Mouse (Mus musculus): ENCODE data around the gene Nkx2-5. TPM values are rescaled to one million over a fixed set of nuclear protein-coding genes. Genes with fewer than 3 reads are reported as not detected.

Nkx2-5 gene
- not detected for total RNA-seq (2021)

GRCm38 (mm10) chr17:26844909-26845148 lies at the start of gene Nkx2-5:
Nkx2-5 (minus strand) TSS chr17:26845009.
- intact Hi-C loops (cut with DNase I): no loop called here
- DNase-seq (ENCODE audit: extremely low spot score in 1 of 2, low spot score in 2 of 2): no peak

- intact Hi-C loops (cut with DNase I): no loop called here
- DNase-seq (ENCODE audit: extremely low spot score in 1 of 2, low spot score in 2 of 2): peak in 1 of 2 experiments; percentile 53
These were observed 49.5 kb upstream of the Nkx2-5 start for GRCm38 (mm10) chr17:26894342-26894741.

GRCm38 (mm10) chr17:26893492-26893891 lies 48.7 kb upstream of the Nkx2-5 start:
- DNase-seq (ENCODE audit: extremely low spot score in 1 of 2, low spot score in 2 of 2): no peak
- intact Hi-C loops (cut with DNase I): no loop called here

GRCm38 (mm10) chr17:26892635-26893375 lies 48.0 kb upstream of the Nkx2-5 start:
- DNase-seq (ENCODE audit: extremely low spot score in 1 of 2, low spot score in 2 of 2): no peak
- intact Hi-C loops (cut with DNase I): no loop called here

GRCm38 (mm10) chr17:26887926-26888325 lies 43.1 kb upstream of the Nkx2-5 start:
- intact Hi-C loops (cut with DNase I): loop anchor here (2.0 to 5.0 kb wide), 3 partner anchors 93 to 426 kb away; partner anchors contain the start of gene Atp6v0e
- no peak for DNase-seq (ENCODE audit: extremely low spot score in 1 of 2, low spot score in 2 of 2)

- peak; percentile 86 to 88 for DNase-seq (ENCODE audit: extremely low spot score in 1 of 2, low spot score in 2 of 2)
- intact Hi-C loops (cut with DNase I): loop anchor here (2.0 to 5.0 kb wide), 3 partner anchors 91 to 424 kb away; partner anchors contain the start of gene Atp6v0e
These were observed 41.4 kb upstream of the Nkx2-5 start for GRCm38 (mm10) chr17:26886047-26886749.

- DNase-seq (ENCODE audit: extremely low spot score in 1 of 2, low spot score in 2 of 2): peak in 1 of 2 experiments; percentile 90
- intact Hi-C loops (cut with DNase I): loop anchor here (5.0 kb wide), 2 partner anchors 223 to 423 kb away; partner anchors contain the start of gene Atp6v0e
These were observed 40.5 kb upstream of the Nkx2-5 start for GRCm38 (mm10) chr17:26884995-26885926.

- no peak for DNase-seq (ENCODE audit: extremely low spot score in 1 of 2, low spot score in 2 of 2)
- intact Hi-C loops (cut with DNase I): no loop called here
These were observed 38.8 kb upstream of the Nkx2-5 start for GRCm38 (mm10) chr17:26883585-26883984.

- no peak for DNase-seq (ENCODE audit: extremely low spot score in 1 of 2, low spot score in 2 of 2)
- intact Hi-C loops (cut with DNase I): no loop called here
These were observed 37.9 kb upstream of the Nkx2-5 start for GRCm38 (mm10) chr17:26882706-26883105.

GRCm38 (mm10) chr17:26879235-26879634 lies 34.4 kb upstream of the Nkx2-5 start:
- intact Hi-C loops (cut with DNase I): no loop called here
- DNase-seq (ENCODE audit: extremely low spot score in 1 of 2, low spot score in 2 of 2): no peak

GRCm38 (mm10) chr17:26877927-26878326 lies 33.1 kb upstream of the Nkx2-5 start:
- intact Hi-C loops (cut with DNase I): no loop called here
- DNase-seq (ENCODE audit: extremely low spot score in 1 of 2, low spot score in 2 of 2): no peak

GRCm38 (mm10) chr17:26874542-26874941 lies 29.7 kb upstream of the Nkx2-5 start:
- intact Hi-C loops (cut with DNase I): no loop called here
- no peak for DNase-seq (ENCODE audit: extremely low spot score in 1 of 2, low spot score in 2 of 2)

GRCm38 (mm10) chr17:26873502-26873901 lies 28.7 kb upstream of the Nkx2-5 start:
- no peak for DNase-seq (ENCODE audit: extremely low spot score in 1 of 2, low spot score in 2 of 2)
- intact Hi-C loops (cut with DNase I): no loop called here

- DNase-seq (ENCODE audit: extremely low spot score in 1 of 2, low spot score in 2 of 2): no peak
- intact Hi-C loops (cut with DNase I): no loop called here
These were observed 28.1 kb upstream of the Nkx2-5 start for GRCm38 (mm10) chr17:26872870-26873269.

GRCm38 (mm10) chr17:26868756-26869155 lies 23.9 kb upstream of the Nkx2-5 start:
- intact Hi-C loops (cut with DNase I): no loop called here

GRCm38 (mm10) chr17:26865156-26865555 lies 20.3 kb upstream of the Nkx2-5 start:
- intact Hi-C loops (cut with DNase I): no loop called here
- DNase-seq (ENCODE audit: extremely low spot score in 1 of 2, low spot score in 2 of 2): no peak

More at GRCm38 (mm10) chr17:26868756-26869155, 23.9 kb upstream of the Nkx2-5 start:
- no peak for DNase-seq (ENCODE audit: extremely low spot score in 1 of 2, low spot score in 2 of 2)

GRCm38 (mm10) chr17:26864343-26864742 lies 19.5 kb upstream of the Nkx2-5 start:
- intact Hi-C loops (cut with DNase I): no loop called here

GRCm38 (mm10) chr17:26861793-26862192 lies 17.0 kb upstream of the Nkx2-5 start:
- intact Hi-C loops (cut with DNase I): no loop called here
- no peak for DNase-seq (ENCODE audit: extremely low spot score in 1 of 2, low spot score in 2 of 2)

More at GRCm38 (mm10) chr17:26864343-26864742, 19.5 kb upstream of the Nkx2-5 start:
- no peak for DNase-seq (ENCODE audit: extremely low spot score in 1 of 2, low spot score in 2 of 2)

GRCm38 (mm10) chr17:26861383-26861782 lies 16.6 kb upstream of the Nkx2-5 start:
- intact Hi-C loops (cut with DNase I): no loop called here

More at GRCm38 (mm10) chr17:26861383-26861782, 16.6 kb upstream of the Nkx2-5 start:
- no peak for DNase-seq (ENCODE audit: extremely low spot score in 1 of 2, low spot score in 2 of 2)
